Mouse (Mus musculus) left cerebral cortex, postnatal 36 days (tissue): ENCODE results near the gene Abcg4. TPM values are rescaled to one million over a fixed set of nuclear protein-coding genes. Genes with fewer than 3 reads are reported as not detected.
"Not testable (repeated sequence)": the region's sequence is repeated elsewhere in the genome, so short reads cannot be mapped to it uniquely, and the experiment has no call there.

Source experiments
- DNase-seq, 2 experiments: peaks; one replicate each; pipeline ENCODE4 v3.0.0; 2021 to 2022; ENCODE audit warnings: low spot score in 2 of 2, mixed read lengths in 1 of 2
- intact Hi-C: fragments of 180-260 bp; cut with DNase I; formaldehyde crosslinking; loops from one replicate; pipeline ENCODE4 v1.15.1; 2025
- total RNA-seq, 2 experiments: library from RNA; stranded (reverse); gene quantifications; 2 replicates each; pipeline ENCODE4 v1.2.3; 2021

Abcg4 gene
- total RNA-seq, 2 experiments from 2014 or later: 56.6 to 65.0 TPM

DNA sequence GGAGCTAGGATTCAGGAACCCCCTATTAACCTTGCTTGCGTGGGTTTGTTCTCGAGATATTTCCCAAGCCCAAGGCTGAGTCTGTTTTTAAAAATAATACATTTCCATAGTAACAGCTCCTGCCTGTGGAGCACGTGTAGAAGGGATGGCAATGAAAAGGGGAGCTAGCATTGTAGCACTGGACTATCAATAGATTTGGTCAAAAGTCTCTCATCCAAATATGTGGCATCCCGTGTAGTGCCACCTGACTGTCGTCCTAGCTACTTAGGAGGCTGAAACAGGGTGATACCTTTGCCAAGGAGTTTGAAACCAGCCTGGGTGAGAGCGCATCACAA is 32.4 kb upstream of the Abcg4 start:
- intact Hi-C loops: no loop called here
- DNase-seq: peak in 1 of 2 experiments; percentile 57

DNA sequence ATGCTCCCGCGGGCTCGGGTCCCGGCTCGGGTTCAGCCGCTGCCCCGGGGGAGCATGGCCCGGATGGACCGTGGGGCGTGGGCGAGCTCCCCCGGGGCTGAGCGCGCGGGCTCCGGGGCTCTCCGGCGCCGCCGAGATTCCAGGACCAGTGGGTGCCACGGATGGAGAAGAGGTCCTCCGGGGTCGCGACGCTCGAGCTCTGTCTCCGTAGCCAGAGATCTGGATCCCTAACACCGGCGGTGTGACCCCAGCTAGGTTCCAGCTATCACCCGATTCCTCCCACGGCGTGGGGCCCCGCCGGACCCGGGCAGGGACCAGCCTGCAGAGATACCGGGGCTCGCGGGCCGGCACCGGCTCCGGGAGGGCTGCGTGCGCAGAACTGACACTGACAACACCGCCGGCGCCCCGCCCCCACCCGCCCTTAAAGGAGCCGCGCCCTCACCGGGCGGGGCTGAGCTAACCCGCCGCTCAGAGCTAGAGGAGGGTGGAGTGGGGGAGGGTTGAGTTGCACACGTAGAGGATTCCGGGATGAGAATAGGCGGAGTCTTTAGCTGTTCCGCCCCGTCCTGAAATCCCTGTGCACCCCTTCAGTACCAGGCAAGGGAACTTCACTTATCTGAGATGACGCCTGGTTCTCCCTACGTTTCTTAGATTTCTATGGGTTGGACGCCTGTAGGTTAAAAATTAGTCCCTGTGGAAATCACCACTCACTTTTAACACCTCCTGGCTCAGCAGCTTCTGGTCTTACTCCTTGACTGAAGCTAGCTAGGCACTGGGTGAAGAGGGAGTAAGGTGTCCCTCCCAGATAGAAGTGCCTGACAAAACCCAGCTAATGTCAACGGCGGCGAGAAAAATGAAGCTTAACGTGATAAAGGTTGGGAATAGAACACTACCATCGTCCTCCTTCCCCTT is 31.7 kb upstream of the Abcg4 start, which contains the start of gene C2cd2l:
TSS of gene C2cd2l (minus strand) at position 399 of the 912 bp plus-strand sequence.
- peak; percentile 88 to 90 for DNase-seq
- intact Hi-C loops: no loop called here

DNA sequence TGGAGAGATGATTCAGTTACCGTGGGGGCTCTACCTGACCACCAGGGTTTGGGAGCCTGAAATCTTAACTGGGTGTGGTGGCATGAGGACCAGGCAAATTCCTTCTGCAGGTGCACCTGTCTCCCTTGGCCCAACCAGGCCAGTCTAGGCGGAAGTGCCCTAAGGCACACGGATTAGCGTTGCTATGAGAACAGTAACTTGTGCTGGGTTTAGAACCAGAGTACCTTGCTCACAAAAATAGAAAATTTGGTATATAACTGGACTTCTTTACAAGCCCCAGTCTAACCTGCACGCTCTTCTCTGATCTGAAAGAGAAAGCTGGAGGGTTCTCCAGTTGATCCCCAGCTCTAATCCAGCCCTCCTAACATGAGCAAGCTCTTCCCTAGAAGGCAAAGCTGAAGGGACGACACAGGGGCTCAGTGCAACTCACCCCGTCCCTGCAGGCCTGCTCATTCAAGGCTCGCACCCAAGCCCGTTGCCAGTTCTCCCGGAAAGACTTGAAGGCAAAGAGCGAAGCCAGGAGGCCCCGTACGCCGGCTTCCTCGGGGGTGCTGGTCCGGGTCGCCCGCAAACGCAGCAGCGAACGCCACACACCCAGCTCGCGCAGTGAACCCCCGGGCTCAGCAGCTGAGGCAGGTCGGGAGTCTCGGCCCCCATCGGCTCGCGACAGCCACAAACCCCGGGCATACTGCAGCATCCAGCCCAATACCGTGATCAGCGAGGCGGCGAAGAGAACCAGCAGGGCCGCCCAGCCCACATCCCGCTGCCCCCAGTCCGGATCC is 30.9 kb upstream of the Abcg4 start:
- peak in 1 of 2 experiments; percentile 52 for DNase-seq
- intact Hi-C loops: no loop called here

DNA sequence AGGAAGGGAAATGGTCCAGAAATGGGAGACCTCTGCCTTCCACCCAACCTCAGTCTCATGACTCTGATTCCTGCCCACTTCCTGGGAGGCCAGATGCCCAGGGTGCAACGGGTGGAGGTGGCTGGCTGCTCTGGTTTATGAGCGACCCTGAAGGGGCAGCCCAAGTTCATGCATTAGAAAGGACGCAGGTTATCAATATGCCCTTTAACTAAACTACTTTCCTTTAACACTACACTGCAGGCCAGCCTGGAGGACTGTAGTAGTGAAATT is 30.3 kb upstream of the Abcg4 start:
- intact Hi-C loops: no loop called here
- no peak for DNase-seq

DNA sequence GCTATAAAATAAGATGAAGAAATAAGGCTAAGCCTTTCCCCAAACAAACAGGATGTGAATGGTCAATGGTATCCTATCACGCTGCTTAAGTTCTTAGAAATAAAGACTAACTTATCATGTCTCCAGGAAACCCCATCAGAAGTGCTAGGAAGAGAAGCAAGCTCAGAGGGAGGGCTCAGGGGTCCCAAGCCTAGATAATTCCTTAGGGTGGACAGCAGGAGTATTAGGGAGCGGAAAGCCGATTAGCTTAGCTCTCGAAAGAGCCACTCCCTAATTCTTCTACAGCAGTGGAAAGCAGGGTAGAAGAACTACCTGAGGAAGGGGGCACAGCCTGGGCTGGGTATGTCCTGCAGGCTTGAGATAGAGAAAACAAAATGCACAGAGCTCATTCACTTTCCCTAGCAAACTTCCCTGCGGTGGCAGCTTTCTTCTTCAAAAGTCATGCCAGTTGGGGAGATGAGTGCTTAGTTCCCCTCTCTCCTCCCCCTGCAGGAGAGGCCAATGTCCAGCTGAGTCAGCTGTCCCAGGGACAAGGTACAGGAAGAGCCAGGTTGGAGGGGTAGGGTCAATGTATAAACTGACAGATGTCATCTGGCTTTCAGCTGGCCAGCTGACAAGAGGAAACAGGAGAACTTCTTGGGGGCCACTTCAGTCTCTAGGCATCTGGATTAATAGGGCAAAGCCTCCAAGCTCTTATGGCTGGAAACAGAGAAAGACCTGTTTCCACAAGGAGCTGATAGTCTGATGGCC is 29.8 kb upstream of the Abcg4 start:
- no peak for DNase-seq
- intact Hi-C loops: no loop called here

DNA sequence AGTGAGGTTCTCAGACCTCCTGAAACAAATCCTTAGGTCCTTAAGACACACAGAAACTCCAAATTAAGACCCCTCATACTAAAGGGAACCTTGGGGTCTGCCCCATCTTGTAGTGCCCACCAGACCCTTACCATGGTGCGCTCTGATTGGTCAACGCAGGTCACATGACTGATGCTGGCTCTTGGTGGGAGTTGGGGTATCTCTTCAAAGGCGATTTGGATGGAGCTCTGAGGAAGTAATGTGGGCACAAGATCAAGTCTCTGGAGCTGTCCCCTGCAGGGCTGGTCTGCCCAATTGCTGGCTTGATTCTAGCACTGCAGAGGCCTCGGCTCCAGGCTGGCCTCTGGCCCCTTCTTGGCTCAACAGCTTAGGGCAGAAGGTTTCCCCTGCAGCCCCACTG is 29.0 kb upstream of the Abcg4 start:
- no peak for DNase-seq
- intact Hi-C loops: no loop called here

DNA sequence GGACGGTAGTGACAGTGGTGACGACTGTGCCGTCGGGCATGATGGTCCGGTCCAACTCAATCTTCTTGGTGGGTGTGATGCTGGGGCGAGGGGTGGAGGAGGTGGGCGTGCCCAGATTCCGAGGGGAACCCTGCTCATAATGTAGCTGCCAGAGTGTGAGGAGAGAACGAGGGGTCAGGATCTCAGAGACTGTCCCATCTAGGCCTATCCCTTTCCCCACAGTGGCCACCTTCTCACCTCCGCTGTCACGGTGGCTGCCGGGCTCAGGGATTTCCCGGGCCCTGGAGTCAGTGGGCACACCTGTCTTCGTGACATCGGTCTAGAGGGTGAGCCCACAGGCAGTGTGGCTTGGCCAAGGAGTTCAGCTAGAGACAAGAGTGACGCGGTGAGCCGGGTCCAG is 26.5 kb upstream of the Abcg4 start:
- no peak for DNase-seq
- intact Hi-C loops: no loop called here

DNA sequence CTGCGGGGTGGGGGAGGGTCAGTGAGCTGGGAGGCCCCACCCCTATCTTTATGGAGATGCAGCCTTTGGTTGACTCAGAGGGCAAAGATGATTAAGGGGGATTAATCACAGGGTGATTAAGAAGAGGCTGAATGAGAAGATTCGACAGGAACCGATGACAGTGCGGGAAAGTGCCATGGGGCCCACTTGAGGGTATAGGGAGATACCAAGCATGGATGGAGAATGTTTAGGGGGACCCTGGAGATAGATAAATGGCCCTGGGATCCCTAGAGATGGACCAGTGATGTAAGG is 25.8 kb upstream of the Abcg4 start:
- DNase-seq: no peak

DNA sequence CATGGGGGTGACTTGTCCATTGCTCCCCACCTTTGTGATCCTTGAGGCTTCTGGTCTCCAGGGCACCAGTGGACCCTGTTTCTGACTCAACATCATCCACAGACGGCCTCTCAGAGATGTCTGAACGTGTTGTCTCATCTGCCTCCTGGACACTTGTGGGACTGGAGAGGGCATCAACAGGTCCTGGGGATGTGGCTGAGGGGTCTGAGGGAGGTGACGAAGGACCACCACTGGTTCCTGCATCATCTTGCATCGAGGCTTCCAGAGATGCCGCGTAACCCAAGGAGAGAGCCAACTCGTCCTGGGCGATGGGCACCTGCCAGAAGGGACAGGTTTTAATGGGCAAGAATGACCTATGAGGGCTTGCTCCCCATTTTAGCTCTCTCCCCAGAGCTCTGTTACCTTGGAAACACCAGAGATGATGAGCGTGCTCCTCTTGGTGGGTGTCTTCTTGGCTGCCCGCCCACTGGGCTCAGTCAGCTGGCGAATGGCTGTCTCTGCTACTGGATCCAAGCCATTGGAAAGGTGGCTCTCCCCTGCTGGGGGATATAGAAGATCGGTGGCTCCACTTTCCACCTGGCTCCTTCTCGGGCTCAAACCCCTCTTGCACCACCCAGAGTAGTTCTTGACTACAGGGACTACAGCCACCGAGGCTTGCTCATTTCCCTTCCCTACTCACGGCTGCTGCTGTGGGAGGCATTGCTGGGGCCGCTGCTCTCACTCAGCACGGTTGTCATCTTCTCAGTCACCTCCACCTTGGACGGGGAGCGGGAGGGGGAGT is 25.3 kb upstream of the Abcg4 start:
- DNase-seq: peak; percentile 80 to 84
- intact Hi-C loops: no loop called here

More for the DNA sequence above, 25.8 kb upstream of the Abcg4 start:
- intact Hi-C loops: no loop called here

DNA sequence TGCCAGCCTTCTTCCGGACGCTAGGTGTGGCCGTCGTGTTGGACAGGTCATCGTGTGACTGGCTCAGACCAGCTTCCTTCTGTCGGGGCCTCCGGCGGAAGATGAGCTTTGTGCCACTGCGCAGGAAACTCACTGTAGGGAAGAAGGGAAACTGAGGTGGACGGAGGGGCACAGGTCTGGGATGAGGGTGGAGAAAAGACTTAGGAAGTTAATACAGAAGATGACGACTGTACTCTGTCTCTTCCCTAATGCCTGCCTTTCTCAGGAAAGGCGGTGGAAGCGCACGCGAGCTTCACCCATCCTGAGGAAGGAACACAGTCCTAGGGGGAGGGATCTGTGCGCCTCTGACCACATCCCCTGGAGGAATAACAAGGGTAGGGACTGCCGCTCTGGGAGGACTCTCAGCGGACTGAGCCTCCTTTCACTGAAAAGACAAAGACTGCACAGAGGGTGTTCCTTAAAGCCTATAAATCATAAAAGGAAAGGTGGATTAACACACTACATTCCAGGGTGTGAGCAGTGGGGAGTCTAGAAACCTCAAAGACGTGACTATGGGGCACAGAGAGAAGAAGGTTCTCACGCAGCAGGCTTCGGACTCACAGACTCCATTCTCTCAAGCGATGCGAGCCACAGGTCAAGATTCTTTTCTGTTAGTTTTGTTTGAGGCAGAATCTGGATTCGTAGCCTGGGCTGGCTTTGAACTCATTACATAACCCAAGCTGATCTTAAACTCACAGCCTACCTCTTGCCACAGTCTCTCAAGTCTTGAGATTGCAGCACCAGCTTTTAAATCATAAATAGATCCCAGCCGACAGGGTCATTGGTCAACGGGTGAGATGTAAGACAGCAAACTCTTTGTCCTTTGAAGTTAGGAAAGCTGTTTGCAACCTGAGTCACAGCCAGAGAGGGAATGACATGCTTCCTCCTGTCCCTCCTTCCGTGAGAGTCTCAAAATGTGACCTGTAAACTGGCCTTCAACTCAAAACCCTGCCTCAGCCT is 23.0 kb upstream of the Abcg4 start:
- intact Hi-C loops: no loop called here
- no peak for DNase-seq

DNA sequence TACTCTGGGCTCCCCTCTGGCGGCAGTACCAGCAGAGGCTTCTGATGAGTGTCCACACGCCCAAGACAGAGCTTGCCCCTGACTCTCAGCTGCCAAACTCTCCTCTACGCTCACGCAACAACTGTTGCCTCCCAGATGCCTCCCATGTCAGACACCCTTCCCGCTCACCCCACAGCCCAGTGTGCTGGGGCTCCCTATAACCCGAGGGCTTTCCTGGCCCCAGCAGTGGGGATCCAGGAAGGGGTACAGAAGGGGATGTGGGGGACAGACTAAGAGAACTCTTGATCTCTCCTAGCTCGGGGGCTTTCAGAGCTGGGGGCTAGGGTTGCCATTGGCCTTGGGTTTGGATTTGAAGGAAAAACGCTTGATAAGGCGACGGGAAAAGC is 22.3 kb upstream of the Abcg4 start:
- no peak for DNase-seq
- intact Hi-C loops: no loop called here

DNA sequence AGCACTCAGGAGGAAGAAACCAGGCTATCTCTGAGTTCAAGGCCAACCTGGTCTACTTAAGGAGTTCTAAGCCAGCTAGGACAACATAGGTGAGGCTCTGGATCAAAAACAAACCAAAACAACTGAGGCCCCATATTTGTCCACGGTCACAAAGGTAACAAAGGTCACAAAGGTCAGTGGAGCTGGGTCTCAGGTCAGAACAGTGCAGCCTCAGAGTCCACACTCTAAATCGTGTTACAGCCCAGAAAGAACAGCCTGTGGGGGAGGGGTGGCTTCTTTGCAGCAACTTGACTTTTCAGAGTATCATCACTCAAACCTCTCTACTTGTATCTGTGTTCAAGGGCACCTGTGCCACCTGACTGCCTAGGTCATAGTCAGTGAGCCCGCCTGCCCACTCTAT is 21.3 kb upstream of the Abcg4 start:
- DNase-seq: no peak
- intact Hi-C loops: no loop called here

DNA sequence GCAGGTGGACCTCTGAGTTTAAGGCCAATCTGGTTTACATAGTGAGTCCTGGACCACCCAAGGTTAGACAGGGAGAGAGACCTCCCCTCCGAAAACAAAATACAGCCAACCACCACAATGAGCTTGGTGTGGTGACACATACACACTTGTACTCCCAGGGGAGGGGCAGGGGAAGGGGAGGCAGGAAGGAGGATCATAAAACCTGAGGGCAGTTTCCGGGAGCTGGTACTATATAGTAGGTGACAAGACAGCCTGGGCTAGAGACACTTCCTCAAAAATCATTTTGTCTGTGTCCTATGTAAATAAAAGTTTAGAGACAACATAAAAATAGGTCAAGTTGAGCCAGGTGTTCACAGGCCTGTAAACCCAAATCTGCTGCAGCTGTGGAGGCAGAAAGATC is 18.8 kb upstream of the Abcg4 start:
- no peak for DNase-seq
- intact Hi-C loops: no loop called here

DNA sequence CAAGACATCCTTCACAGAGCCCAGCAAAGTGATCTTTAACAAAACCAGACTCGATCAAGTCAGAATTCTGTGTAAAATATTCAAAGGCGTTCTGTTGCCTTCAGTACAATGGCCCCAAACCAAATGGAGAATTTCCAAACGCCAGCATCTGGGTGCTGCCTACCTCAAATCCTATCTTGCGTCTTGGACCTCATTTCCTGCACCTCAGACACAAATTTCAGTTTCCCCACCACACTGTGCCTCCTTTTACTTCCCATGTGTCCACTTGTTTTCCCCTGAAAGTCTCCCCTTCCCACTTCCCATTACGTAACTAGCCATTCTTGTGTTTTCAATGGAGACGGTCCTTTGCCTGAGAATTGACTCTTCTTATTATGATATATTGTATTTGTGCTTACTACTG is 18.1 kb upstream of the Abcg4 start:
- intact Hi-C loops: no loop called here
- DNase-seq: no peak

DNA sequence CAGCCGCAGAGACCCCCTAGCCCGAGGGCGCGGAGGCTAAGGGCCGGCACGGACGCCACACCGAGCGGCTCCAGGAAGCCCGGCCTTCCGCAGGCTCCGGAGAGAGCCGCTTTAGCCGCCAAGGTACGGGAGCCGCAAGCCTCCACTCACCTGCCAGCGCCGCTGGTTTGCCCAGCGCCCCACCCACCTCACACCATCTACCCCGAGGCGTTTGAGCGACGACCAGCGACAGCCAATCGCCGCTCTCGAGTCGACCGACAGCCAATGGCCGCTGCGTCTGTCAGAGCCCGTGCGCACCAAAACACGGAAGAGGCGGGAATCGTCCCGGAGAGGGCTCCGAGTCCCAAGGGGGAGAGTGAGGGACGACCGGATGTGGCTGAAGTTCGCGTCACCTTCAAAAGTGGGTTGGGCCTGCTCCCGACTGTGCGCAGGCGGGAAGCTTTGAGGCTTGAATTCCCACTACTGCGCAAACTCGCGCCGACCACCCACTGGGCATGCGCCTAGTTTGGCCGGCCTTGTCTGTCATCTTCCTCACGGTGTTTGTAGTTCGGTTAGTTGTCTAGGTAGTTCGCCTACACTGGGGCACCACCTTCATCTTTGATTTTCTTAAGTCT is 17.2 kb upstream of the Abcg4 start, which contains the start of gene Hinfp:
TSS of gene Hinfp (minus strand) at position 206 of the 614 bp plus-strand sequence.
- peak; percentile 98 for DNase-seq
- intact Hi-C loops: no loop called here

DNA sequence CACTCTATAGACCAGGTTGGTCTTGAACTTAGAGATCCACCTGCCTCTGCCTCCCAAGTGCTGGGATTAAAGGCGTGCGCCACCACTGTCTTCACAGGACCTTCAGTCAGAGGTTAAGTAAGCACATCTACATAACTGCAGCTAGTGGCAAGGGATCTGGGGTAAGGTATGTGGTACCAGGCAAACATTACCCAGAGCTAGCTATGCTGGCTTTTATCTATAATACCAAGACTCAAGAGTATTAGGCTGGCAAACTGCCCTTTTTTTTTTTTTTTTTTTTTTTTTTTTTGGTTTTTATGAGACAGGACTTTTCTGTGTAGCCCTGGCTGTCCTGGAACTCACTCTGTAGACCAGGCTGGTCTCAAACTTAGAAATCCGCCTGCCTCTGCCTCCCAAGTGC is 11.6 kb upstream of the Abcg4 start:
- intact Hi-C loops: not testable (repeated sequence)

DNA sequence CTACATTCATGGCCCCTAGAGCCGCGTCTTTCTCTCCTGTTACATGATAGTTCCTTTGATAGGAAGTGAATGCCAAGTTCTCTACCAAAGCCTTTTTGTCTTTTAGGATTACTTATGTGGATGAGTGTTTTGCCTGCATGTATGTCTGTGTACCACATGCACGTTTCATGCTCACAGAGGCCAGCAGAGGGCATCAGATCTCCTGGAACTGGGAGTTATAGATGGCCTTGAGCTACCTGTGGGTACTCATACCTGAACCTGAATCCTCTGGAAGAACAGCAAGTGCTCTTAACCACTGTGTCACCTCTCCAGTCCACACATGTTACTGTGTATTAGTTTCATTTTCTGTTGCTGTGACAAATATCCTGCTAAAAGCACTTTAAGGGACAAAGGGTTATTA is 4.1 kb upstream of the Abcg4 start:
- DNase-seq: no peak
- intact Hi-C loops: no loop called here

More for the DNA sequence above, 11.6 kb upstream of the Abcg4 start:
- not testable (repeated sequence) for DNase-seq

DNA sequence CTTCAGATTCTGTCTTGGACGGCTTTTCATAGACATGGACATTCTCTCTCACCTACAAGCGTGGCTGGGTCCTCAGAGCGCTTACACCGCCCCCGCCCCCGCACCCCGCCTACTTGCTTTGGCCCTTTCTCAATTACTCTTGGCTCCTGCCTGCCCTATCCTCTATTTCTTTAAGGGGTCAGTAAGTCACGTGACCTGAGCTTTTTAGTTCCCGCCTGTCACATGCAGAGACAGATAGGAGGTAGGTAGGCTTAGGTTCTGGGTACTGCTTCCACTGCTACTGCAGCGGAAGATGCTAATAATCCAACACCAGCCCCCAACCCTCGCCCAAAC is 510 bp upstream of the Abcg4 start:
- intact Hi-C loops: no loop called here
- no peak for DNase-seq
